Mouse (Mus musculus): ENCODE data around the gene Pdp2. TPM values are rescaled to one million over a fixed set of nuclear protein-coding genes. Genes with fewer than 3 reads are reported as not detected.
"Not testable (repeated sequence)": the region's sequence is repeated elsewhere in the genome, so short reads cannot be mapped to it uniquely, and the experiment has no call there.

Pdp2 gene
- polyA plus RNA-seq (2012; rRNA removed) = 7.6 and 8.6 TPM in 2 replicates

GRCm38 (mm10) chr8:104591133-104591834 lies at the start of gene Pdp2:
Gene Pdp2, plus strand, starts transcription at chr8:104591451.
- DNase-seq (ENCODE audit: low read depth) = peak; percentile 70

GRCm38 (mm10) chr8:104541515-104541880 lies 49.8 kb upstream of the Pdp2 start:
- DNase-seq (ENCODE audit: low read depth) = no peak

- no peak for DNase-seq (ENCODE audit: low read depth)
Observed at GRCm38 (mm10) chr8:104542160-104542559, 49.1 kb upstream of the Pdp2 start.

- no peak for DNase-seq (ENCODE audit: low read depth)
Observed at GRCm38 (mm10) chr8:104543440-104544045, 47.7 kb upstream of the Pdp2 start.

GRCm38 (mm10) chr8:104555191-104555590 lies 36.1 kb upstream of the Pdp2 start:
- DNase-seq (ENCODE audit: low read depth) = no peak

- no peak for DNase-seq (ENCODE audit: low read depth)
Observed at GRCm38 (mm10) chr8:104557226-104557625, 34.0 kb upstream of the Pdp2 start.

- DNase-seq (ENCODE audit: low read depth) = no peak
Observed at GRCm38 (mm10) chr8:104560731-104561130, 30.5 kb upstream of the Pdp2 start.

- DNase-seq (ENCODE audit: low read depth) = no peak
Observed at GRCm38 (mm10) chr8:104564633-104565456, 26.4 kb upstream of the Pdp2 start.

GRCm38 (mm10) chr8:104565457-104565798 lies 25.8 kb upstream of the Pdp2 start:
- DNase-seq (ENCODE audit: low read depth) = no peak

GRCm38 (mm10) chr8:104569559-104569958 lies 21.7 kb upstream of the Pdp2 start:
- no peak for DNase-seq (ENCODE audit: low read depth)

- no peak for DNase-seq (ENCODE audit: low read depth)
Observed at GRCm38 (mm10) chr8:104570436-104571343, 20.6 kb upstream of the Pdp2 start.

- no peak for DNase-seq (ENCODE audit: low read depth)
Observed at GRCm38 (mm10) chr8:104576820-104577219, 14.4 kb upstream of the Pdp2 start.

- not testable (repeated sequence) for DNase-seq (ENCODE audit: low read depth)
Observed at GRCm38 (mm10) chr8:104577606-104578005, 13.6 kb upstream of the Pdp2 start.

GRCm38 (mm10) chr8:104584522-104584921 lies 6.7 kb upstream of the Pdp2 start:
- no peak for DNase-seq (ENCODE audit: low read depth)

GRCm38 (mm10) chr8:104590284-104590683 lies 967 bp upstream of the Pdp2 start:
- no peak for DNase-seq (ENCODE audit: low read depth)

GRCm38 (mm10) chr8:104591856-104592255 lies 605 bp downstream of the Pdp2 start:
- no peak for DNase-seq (ENCODE audit: low read depth)

- no peak for DNase-seq (ENCODE audit: low read depth)
Observed at GRCm38 (mm10) chr8:104592566-104592965, 1.3 kb downstream of the Pdp2 start.

GRCm38 (mm10) chr8:104593536-104594325 lies 2.5 kb downstream of the Pdp2 start:
- DNase-seq (ENCODE audit: low read depth) = no peak

- no peak for DNase-seq (ENCODE audit: low read depth)
Observed at GRCm38 (mm10) chr8:104594611-104595362, 3.5 kb downstream of the Pdp2 start.
